Mouse (Mus musculus): ENCODE data around the gene Casz1. TPM values are rescaled to one million over a fixed set of nuclear protein-coding genes. Genes with fewer than 3 reads are reported as not detected.

The Casz1 gene
- total and polyA plus RNA-seq, 2 experiments from 2014 or later: 2.3 to 6.3 TPM

GRCm38 (mm10) chr4:148878984-148879610, 74.9 kb downstream of the Casz1 start:
- Histone ChIP-seq H3K27ac (no peak overlapping the region), H3K4me1 (ENCODE audit: insufficient read depth, low read length) (0 out of 2 replicates have a peak, but pooled peaks cover 6% of the 10 kb centered on the region), H3K4me2 (ENCODE audit: low read depth, low read length) (no peak overlapping the region), H3K27me3 (ENCODE audit: insufficient read depth, low read length) (peaks cover 53% of the 10 kb centered on the region), H3K9ac (replicated peaks; ENCODE audit: low read length) (no peak overlapping the region), H3K4me3 (ENCODE audit: low read length) (no peak overlapping the region), H3K9me3 (ENCODE audit: low read length) (no peaks in the 10 kb centered on the region), H3K36me3 (ENCODE audit: insufficient read depth, low read length) (no peaks in the 10 kb centered on the region)
- WGBS: 67% methylated on average over 11 of the region's 11 CpGs
- no peak for ATAC-seq
- no peak for TF ChIP-seq CTCF (IDR thresholded peaks at IDR 0.05; ENCODE audit: low read depth)
- no peak for DNase-seq (ENCODE audit: low spot score)

DNA sequence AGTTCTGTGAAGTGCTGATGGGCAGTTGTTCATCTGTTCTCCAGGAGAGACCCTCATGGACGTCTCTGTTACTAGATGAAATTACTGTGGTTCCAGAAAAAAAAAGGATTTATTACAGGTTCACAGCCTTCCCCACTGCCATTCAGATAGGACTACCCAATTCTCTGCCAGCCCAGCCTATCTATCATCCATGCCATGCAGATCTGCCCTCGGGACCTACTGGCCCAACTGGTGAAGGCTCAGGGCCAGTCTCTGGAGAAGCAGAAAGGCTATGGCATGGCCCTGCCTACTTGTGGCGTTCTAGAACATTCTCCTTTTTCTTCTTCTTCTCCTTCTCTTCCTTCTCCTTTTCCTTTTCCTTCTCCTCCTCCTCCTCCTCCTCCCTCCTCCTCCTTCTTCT, 75.4 kb downstream of the Casz1 start:
- Histone ChIP-seq H3K4me2 (ENCODE audit: low read depth, low read length) (no peak overlapping the region), H3K4me1 (ENCODE audit: insufficient read depth, low read length) (0 out of 2 replicates have a peak, but pooled peaks cover 6% of the 10 kb centered on the region), H3K9ac (replicated peaks; ENCODE audit: low read length) (no peak overlapping the region), H3K27me3 (ENCODE audit: insufficient read depth, low read length) (peaks cover 52% of the 10 kb centered on the region), H3K36me3 (ENCODE audit: insufficient read depth, low read length) (no peaks in the 10 kb centered on the region), H3K9me3 (ENCODE audit: low read length) (no peaks in the 10 kb centered on the region), H3K4me3 (ENCODE audit: low read length) (no peak overlapping the region), H3K27ac (no peak overlapping the region)
- ATAC-seq: no peak
- WGBS: 81% methylated on average over 3 of the region's 3 CpGs
- DNase-seq (ENCODE audit: low spot score): no peak
- TF ChIP-seq CTCF (IDR thresholded peaks at IDR 0.05; ENCODE audit: low read depth): no peak

DNA sequence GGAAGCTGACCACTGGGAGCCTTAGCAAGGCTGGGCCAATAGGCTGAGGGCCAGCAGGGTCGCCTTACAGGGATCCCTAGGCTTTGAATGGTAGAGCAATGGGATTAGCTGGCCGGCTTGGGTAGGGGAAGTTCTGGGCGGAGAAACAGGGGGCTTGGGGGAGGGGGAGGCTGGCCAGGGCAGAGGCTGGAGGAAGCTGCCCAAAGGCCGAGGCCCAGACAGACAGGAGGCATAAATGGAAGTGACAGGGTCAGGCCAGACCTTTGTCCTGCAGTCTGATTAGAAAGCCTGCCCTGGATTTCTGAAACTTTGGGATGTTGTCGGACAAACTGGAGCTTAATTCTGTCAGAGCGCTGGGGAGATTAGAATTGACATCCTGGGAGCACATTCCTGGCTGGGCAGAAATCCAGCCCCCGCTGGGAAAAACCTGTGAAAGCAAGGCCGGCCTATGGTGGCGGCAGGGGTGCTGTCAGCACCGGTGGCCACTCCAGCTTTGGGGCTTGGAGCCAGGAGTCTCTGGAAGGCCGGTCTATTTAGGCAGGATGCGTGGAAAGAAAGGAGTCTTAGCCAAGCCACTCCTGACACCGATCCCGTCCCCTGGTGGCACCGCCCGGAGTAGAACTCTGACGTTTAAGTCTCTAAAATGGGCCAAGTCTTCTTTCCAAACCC, 76.9 kb downstream of the Casz1 start:
- peaks cover 48% of the 10 kb centered on the region for H3K27me3 ChIP-seq (ENCODE audit: insufficient read depth, low read length)
- H3K4me1 ChIP-seq (ENCODE audit: insufficient read depth, low read length): 0 out of 2 replicates have a peak, but pooled peaks cover 9% of the 10 kb centered on the region
- no peak for TF ChIP-seq CTCF (IDR thresholded peaks at IDR 0.05; ENCODE audit: low read depth)
- no peaks in the 10 kb centered on the region for H3K9me3 ChIP-seq (ENCODE audit: low read length)
- 19% methylated on average over 17 of the region's 17 CpGs for WGBS
- H3K4me2 ChIP-seq (ENCODE audit: low read depth, low read length): no peak overlapping the region
- ATAC-seq (0 out of 2 replicates have a peak, but pooled peaks have one; percentile 17), DNase-seq (ENCODE audit: low spot score) (peak; percentile 63)
- no peaks in the 10 kb centered on the region for H3K36me3 ChIP-seq (ENCODE audit: insufficient read depth, low read length)
- H3K27ac ChIP-seq: no peak overlapping the region
- H3K9ac ChIP-seq (replicated peaks; ENCODE audit: low read length): no peak overlapping the region
- no peak overlapping the region for H3K4me3 ChIP-seq (ENCODE audit: low read length)

GRCm38 (mm10) chr4:148881838-148882237, 77.6 kb downstream of the Casz1 start:
- 0 out of 2 replicates have a peak, but pooled peaks cover 9% of the 10 kb centered on the region for H3K4me1 ChIP-seq (ENCODE audit: insufficient read depth, low read length)
- no peak for DNase-seq (ENCODE audit: low spot score)
- H3K27ac ChIP-seq: no peak overlapping the region
- ATAC-seq: no peak
- H3K36me3 ChIP-seq (ENCODE audit: insufficient read depth, low read length): no peaks in the 10 kb centered on the region
- H3K9ac ChIP-seq (replicated peaks; ENCODE audit: low read length): no peak overlapping the region
- H3K27me3 ChIP-seq (ENCODE audit: insufficient read depth, low read length): peaks cover 43% of the 10 kb centered on the region
- H3K4me3 ChIP-seq (ENCODE audit: low read length): no peak overlapping the region
- TF ChIP-seq CTCF (IDR thresholded peaks at IDR 0.05; ENCODE audit: low read depth): no peak
- H3K9me3 ChIP-seq (ENCODE audit: low read length): no peaks in the 10 kb centered on the region
- no peak overlapping the region for H3K4me2 ChIP-seq (ENCODE audit: low read depth, low read length)
- 60% methylated on average over 5 of the region's 5 CpGs for WGBS

DNA sequence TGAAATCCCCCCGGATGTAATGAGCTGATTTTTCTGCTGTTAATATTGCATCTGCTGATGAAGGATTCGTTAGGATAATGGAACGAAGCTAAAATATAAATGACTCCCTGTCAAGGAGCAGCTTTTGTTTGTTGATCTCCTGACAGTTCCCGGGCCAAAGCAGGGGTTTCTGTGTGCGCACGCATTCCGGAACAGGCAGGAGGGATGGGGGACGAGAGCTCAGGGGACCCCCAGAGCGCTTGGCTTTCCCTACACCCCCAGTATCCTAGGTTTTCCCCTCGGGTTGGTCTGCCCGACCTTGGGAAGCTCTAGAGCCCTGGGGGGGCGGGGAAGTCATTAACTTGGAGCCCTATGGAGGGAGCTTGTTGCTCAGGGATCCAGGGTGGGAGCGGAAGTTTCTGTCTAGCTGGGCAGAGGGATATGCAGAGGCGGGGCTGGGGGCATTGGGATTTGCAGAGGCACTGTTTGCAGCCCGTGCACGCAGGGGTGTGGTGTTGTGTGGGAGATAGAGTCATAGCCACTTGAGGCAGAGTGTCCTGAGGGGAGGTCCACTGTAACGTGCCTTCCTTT, 78.2 kb downstream of the Casz1 start:
- no peaks in the 10 kb centered on the region for H3K36me3 ChIP-seq (ENCODE audit: insufficient read depth, low read length)
- TF ChIP-seq CTCF (IDR thresholded peaks at IDR 0.05; ENCODE audit: low read depth): no peak
- H3K27me3 ChIP-seq (ENCODE audit: insufficient read depth, low read length): peaks cover 37% of the 10 kb centered on the region
- H3K4me2 ChIP-seq (ENCODE audit: low read depth, low read length): 0 out of 2 replicates have a peak overlapping the region, but pooled peaks have one; percentile 18
- H3K4me3 ChIP-seq (ENCODE audit: low read length): no peak overlapping the region
- no peaks in the 10 kb centered on the region for H3K9me3 ChIP-seq (ENCODE audit: low read length)
- DNase-seq (ENCODE audit: low spot score): no peak
- H3K4me1 ChIP-seq (ENCODE audit: insufficient read depth, low read length): 0 out of 2 replicates have a peak, but pooled peaks cover 9% of the 10 kb centered on the region
- no peak for ATAC-seq
- no peak overlapping the region for H3K27ac ChIP-seq
- 12% methylated on average over 16 of the region's 17 CpGs for WGBS
- H3K9ac ChIP-seq (replicated peaks; ENCODE audit: low read length): no peak overlapping the region

- Histone ChIP-seq H3K4me3 (ENCODE audit: low read length) (no peak overlapping the region), H3K36me3 (ENCODE audit: insufficient read depth, low read length) (no peaks in the 10 kb centered on the region), H3K9me3 (ENCODE audit: low read length) (no peaks in the 10 kb centered on the region), H3K4me2 (ENCODE audit: low read depth, low read length) (no peak overlapping the region), H3K27me3 (ENCODE audit: insufficient read depth, low read length) (peaks cover 46% of the 10 kb centered on the region), H3K27ac (no peak overlapping the region), H3K4me1 (ENCODE audit: insufficient read depth, low read length) (0 out of 2 replicates have a peak, but pooled peaks cover 9% of the 10 kb centered on the region), H3K9ac (replicated peaks; ENCODE audit: low read length) (no peak overlapping the region)
- TF ChIP-seq CTCF (IDR thresholded peaks at IDR 0.05; ENCODE audit: low read depth): no peak
- ATAC-seq (no peak), DNase-seq (ENCODE audit: low spot score) (no peak)
- 72% methylated on average over 14 of the region's 14 CpGs for WGBS
Observed at GRCm38 (mm10) chr4:148884596-148884995, 80.4 kb downstream of the Casz1 start.

All from hindbrain, postnatal 0 days (tissue).